Mouse (Mus musculus): ENCODE results near the gene Ppp1r7.
"Not testable (repeated sequence)": the region's sequence is repeated elsewhere in the genome, so short reads cannot be mapped to it uniquely, and the experiment has no call there.

Ppp1r7 gene

GRCm38 (mm10) chr1:93342648-93343503 lies at the start of gene Ppp1r7, which contains the start of gene Pask:
Gene Ppp1r7 (plus strand): TSS chr1:93342854.
Gene Pask (minus strand): TSS chr1:93343482.
- peak; percentile 99 for DNase-seq (ENCODE audit: low read depth, low spot score)

- not testable (repeated sequence) for DNase-seq (ENCODE audit: low read depth, low spot score)
Observed at GRCm38 (mm10) chr1:93294491-93294890, 48.2 kb upstream of the Ppp1r7 start.

GRCm38 (mm10) chr1:93299791-93300190 lies 42.9 kb upstream of the Ppp1r7 start:
- DNase-seq (ENCODE audit: low read depth, low spot score), result peak; percentile 86

- no peak for DNase-seq (ENCODE audit: low read depth, low spot score)
Observed at GRCm38 (mm10) chr1:93300578-93300977, 42.1 kb upstream of the Ppp1r7 start.

- peak; percentile 94 for DNase-seq (ENCODE audit: low read depth, low spot score)
Observed at GRCm38 (mm10) chr1:93305581-93306337, 36.9 kb upstream of the Ppp1r7 start, which contains the start of gene Mterf4. Gene Mterf4 (minus strand): TSS chr1:93305915.

GRCm38 (mm10) chr1:93323973-93324372 lies 18.7 kb upstream of the Ppp1r7 start:
- no peak for DNase-seq (ENCODE audit: low read depth, low spot score)

GRCm38 (mm10) chr1:93326446-93326845 lies 16.2 kb upstream of the Ppp1r7 start:
- no peak for DNase-seq (ENCODE audit: low read depth, low spot score)

GRCm38 (mm10) chr1:93334621-93335020 lies 8.0 kb upstream of the Ppp1r7 start:
- DNase-seq (ENCODE audit: low read depth, low spot score), result no peak

GRCm38 (mm10) chr1:93343504-93344047 lies 922 bp downstream of the Ppp1r7 start:
- DNase-seq (ENCODE audit: low read depth, low spot score), result peak; percentile 99

- no peak for DNase-seq (ENCODE audit: low read depth, low spot score)
Observed at GRCm38 (mm10) chr1:93347176-93347575, 4.5 kb downstream of the Ppp1r7 start.

- DNase-seq (ENCODE audit: low read depth, low spot score), result no peak
Observed at GRCm38 (mm10) chr1:93349701-93350100, 7.0 kb downstream of the Ppp1r7 start.

GRCm38 (mm10) chr1:93352724-93353123 lies 10.1 kb downstream of the Ppp1r7 start:
- no peak for DNase-seq (ENCODE audit: low read depth, low spot score)

- no peak for DNase-seq (ENCODE audit: low read depth, low spot score)
Observed at GRCm38 (mm10) chr1:93362661-93363060, 20.0 kb downstream of the Ppp1r7 start.

- DNase-seq (ENCODE audit: low read depth, low spot score), result no peak
Observed at GRCm38 (mm10) chr1:93365641-93366040, 23.0 kb downstream of the Ppp1r7 start.

- DNase-seq (ENCODE audit: low read depth, low spot score), result peak; percentile 34
Observed at GRCm38 (mm10) chr1:93373665-93374064, 31.0 kb downstream of the Ppp1r7 start, which contains the start of gene Ano7. Gene Ano7 (plus strand): TSS chr1:93373930.

GRCm38 (mm10) chr1:93377307-93377706 lies 34.7 kb downstream of the Ppp1r7 start:
- no peak for DNase-seq (ENCODE audit: low read depth, low spot score)

- no peak for DNase-seq (ENCODE audit: low read depth, low spot score)
Observed at GRCm38 (mm10) chr1:93379117-93379516, 36.5 kb downstream of the Ppp1r7 start.

GRCm38 (mm10) chr1:93387198-93387597 lies 44.5 kb downstream of the Ppp1r7 start:
- no peak for DNase-seq (ENCODE audit: low read depth, low spot score)

GRCm38 (mm10) chr1:93388906-93389305 lies 46.3 kb downstream of the Ppp1r7 start:
- DNase-seq (ENCODE audit: low read depth, low spot score), result no peak

GRCm38 (mm10) chr1:93401191-93402052 lies 58.8 kb downstream of the Ppp1r7 start:
- peak; percentile 32 for DNase-seq (ENCODE audit: low read depth, low spot score)

- DNase-seq (ENCODE audit: low read depth, low spot score), result no peak
Observed at GRCm38 (mm10) chr1:93403403-93403802, 60.7 kb downstream of the Ppp1r7 start.

Measured in R1 (cell line).